Mouse (Mus musculus) kidney, postnatal 25 days (tissue): Measurements from ENCODE around the gene Clasp2.

Experiments used
- DNase-seq, 2 experiments: peaks; one replicate each; pipeline ENCODE4 v3.0.0; 2021; ENCODE audit warnings: mixed read lengths in 2 of 2

Clasp2 gene

DNA sequence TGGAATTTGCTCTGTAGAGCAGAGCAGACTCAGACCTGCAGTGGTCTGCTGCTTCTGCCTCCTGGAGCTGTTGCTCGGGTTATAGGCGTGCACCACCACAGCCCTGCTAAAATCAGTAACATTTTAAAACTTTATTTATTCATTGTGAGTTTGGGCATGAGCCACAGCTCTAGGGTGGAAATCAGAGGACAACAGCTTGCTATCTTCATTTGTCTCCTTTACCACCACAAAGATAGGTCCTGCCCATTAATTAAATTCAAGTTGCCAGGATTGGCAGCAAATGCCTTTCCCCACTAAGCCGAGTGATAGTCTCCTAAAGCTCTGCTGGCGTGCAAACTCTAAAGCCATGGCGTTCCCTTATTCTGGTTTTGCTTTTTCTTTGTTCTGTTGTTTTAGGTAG is 194.4 kb downstream of the Clasp2 start:
- no peak for DNase-seq

DNA sequence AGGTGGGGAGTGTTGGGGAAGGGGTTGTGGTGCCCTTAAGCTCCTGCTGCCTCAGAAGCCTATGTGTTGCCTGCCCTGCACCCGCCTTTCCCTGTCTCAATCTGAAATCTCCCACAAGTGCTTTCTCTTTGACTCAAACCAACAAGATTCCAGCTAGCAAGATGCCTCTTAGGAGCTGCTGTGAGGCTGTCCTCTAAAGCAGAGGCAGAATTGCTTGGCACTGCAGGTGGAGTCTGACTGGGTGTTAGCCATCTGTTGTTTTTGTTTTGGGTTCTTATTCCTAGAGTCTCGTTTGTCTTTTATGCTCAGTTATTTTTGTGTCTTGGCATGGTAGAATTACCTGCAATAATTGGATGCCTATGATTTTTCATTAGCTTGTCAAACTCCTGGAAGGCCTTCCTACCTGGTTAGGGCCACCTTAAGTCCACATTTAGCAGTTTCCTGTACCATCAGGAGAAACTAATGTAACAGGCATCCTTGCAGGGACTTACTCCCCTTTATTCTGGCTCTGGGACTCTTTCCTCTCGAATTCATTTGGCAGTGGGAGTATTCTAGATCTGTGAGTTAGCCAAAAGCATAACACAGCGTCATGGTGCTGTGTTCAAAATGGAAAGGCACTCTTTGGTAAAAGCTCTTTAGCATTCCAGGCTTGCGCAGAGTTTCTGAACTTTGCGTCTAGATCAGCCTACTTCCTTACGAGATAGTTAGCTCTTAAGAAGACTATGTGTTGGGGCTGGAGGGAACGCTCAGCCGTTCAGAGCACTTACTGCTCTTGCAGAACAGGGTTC is 198.0 kb downstream of the Clasp2 start:
- no peak for DNase-seq

DNA sequence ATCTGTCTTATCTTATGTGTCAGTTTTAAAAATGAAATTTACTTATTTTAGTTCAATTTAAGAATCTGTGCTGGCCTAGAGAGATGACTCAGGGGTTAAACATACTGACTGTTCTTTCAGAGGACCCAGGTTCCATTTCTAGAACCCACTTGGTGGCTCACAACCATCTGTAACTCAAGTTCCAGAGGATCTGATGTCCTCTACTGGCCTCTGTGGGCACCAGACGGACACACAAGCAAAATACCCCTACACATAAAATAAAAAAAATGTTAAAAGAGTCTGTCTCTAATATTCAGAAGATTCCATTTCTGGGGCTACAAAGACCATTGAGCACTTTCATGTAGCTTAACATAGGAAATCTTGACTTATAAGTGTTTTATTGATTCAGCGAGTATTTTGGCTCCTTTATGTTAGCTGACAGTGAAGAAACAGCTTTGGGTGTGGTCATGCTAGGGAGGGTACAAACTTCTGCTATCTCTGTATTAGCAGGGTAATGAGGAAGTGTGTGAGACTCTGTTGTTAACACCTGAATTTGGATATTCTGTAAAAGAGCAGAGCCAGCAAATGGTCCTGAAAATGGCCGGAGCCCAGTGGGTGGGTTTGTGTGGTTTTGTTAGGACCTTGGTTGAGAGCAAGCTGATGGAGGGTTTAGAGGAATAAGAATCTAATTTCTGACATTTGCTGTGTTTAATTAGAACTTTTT is 200.0 kb downstream of the Clasp2 start:
- DNase-seq: no peak

DNA sequence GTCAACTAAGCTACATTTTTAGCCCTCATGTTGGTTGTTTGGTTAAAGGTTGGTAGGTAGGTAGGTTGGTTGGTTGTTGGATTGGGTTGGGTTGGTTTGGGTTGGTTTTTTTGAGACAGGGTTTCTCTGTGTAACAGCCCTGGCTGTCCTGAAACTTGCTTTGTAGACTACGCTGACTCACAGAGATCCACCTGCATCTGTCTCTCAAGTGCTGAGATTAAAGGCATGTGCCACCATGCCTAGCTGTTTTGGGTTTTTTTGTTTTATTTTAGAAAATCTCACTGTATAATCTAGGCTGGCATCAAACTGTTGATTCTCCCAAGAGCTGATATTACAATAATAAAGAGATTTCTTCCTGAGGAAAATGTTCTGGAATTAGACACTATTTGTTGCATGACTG is 202.1 kb downstream of the Clasp2 start:
- no peak for DNase-seq

DNA sequence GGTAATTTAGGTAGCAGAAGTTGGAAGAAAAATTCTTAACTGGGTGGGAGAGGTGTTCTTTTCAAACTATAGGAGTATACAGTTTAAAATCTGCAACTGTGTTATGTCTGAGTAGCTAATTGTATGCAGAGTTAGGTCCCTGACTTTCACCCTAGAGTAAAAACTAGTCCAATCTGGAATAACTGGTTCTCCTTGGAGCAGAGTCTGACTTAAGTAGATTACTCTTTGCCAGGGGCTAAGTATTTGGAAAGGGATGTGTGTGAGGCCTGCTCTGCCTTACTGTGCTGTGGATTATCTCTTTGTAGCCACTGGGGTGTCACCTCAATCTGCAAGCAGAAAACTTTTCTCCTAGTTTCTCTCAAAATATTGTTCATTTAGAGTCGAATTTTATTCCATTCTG is 205.9 kb downstream of the Clasp2 start:
- DNase-seq: no peak

DNA sequence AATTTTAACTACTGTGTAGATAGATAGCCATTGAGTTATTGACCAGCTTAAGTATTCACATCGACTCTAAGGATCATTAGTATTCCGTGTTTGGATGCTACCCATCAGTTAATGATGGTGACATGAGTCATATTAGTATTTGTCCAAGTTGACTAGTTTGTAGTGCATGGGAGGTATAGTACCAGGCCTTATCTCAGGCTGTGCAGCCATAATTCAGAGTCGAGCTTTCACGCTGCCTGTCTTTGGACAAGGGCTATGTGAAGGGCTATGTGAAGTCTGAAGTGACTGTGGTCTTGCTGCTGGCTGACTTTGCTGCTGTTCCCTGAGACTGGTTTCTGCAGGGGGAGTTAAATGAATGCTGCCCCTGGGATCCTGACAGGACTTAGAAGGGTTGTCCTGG is 216.5 kb downstream of the Clasp2 start:
- no peak for DNase-seq

DNA sequence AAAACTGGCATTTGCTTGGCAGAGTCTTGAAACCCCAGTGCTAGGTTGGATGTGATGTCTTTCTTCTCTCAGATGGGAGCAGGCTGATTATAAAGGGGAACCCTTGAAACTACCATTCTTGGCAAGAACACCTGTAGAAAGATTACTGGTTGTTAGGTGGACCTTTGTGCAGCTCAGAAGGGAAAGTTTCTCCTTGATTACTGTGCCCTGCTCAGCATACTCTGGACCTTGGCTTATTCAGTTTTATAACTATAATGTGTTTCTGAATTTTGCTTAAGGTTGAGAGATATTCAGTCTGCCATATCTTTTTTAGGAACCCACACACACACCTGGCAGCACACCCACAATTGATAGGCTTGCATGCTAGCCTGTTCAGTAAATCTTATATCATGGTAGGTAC is 222.4 kb downstream of the Clasp2 start:
- DNase-seq: no peak

DNA sequence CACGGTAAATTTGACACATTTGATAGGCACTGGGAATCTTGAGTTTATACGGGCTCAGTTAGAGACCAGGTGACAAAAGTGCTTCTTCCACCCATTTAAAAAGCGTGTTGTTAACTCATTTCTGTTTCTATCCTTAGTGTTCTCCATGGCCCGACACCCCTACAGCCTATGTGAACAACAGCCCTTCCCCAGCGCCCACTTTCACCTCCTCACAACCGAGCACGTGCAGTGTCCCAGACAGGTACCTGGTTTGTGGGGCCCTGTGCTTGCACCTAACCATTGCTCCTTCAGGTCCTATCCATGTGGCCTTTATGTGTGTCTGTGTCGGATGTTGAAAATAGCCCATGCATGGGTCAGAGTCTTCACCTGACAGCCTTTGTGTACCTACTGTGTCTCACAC is 223.1 kb downstream of the Clasp2 start:
- DNase-seq: no peak

DNA sequence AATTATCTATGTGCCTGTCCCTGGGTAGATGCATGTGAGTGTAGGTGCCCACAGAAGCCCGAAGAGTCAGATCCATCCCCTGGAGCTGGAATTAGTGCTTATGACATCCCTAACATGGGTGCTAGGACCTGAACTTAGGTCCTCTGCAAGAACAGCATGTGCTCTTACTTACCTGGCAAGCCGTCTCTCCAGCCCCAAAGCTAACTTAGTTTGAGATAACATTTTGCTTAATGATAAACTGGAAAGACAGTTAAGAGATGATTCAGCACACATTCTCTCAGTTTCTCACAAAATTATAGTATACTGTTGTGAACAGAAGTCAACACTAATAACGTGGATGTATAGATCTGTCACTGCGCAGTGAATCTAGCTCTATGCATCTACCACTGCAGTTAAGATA is 225.6 kb downstream of the Clasp2 start:
- DNase-seq: no peak

DNA sequence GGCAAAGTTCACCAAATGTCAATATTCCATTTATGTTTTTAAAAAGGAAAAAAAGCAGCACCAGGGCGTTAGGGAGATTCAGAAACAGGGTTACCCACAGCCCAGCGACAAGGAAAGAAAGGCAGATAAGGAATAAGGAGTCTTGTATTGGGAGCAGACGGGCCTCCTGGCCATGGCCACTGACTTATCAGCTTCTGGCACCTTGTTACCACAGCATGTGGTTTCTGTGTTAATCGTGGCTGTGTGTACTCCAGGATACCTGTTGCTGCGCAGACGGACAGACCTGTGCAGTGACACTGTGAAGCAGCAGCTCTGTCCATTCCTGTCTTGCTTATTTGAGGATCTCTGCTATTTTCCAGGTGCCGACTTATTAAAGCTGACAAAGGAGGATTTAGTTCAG is 227.7 kb downstream of the Clasp2 start:
- DNase-seq: no peak
